In genomic region chr6:118335934-118336450, GRCm38 (mm10) we compare ENCODE assay signal across 23 mouse cellular contexts.
A peak's percentile ranks its signal among the peaks of the same experiment; 100 is the strongest.
DNase-seq lines count a peak whose midpoint lies in the region; ATAC-seq and TF ChIP-seq lines count a peak whose summit lies in the region.
"Had no signal": no experiment of that assay in that cellular context is flagged by ENCODE, and none has a peak within 500 bp of the region (broad histone marks: within the 10 kb centered on the region; RNA-seq: fewer than 3 reads in every experiment).

No protein-coding gene starts in this region.

- WGBS in forebrain, postnatal 0 days = 52% methylated on average over 5 of the region's 5 CpGs
- WGBS in forebrain, embryonic 10.5 days = 85% methylated on average over 5 of the region's 5 CpGs
- 60% methylated on average over 5 of the region's 5 CpGs for WGBS in limb, embryonic 15.5 days
- WGBS in limb, embryonic 10.5 days = 73% methylated on average over 5 of the region's 5 CpGs
- 60% methylated on average over 5 of the region's 5 CpGs for WGBS in neural tube, embryonic 15.5 days

- H3K9ac ChIP-seq in forebrain, postnatal 0 days = no peak overlapping the region
- H3K9ac ChIP-seq in limb, embryonic 15.5 days = no peak overlapping the region
- H3K9ac ChIP-seq in neural tube, embryonic 15.5 days (replicated peaks) = no peak overlapping the region
- H3K9ac ChIP-seq: forebrain, embryonic 12.5 days; limb, embryonic 13.5 days; liver, embryonic 13.5 days had no signal

- no peak for ATAC-seq in forebrain, postnatal 0 days
- no peak for ATAC-seq in limb, embryonic 15.5 days (ENCODE audit: insufficient number of reproducible peaks, low FRiP score, low TSS enrichment, low read depth)
- no peak for ATAC-seq in neural tube, embryonic 15.5 days (ENCODE audit: low FRiP score)
- ATAC-seq: CD4-positive, CD25-positive, alpha-beta regulatory T cell, adult 4 months had no signal

- no peaks in the 10 kb centered on the region for H3K27me3 ChIP-seq in forebrain, postnatal 0 days (ENCODE audit: insufficient read depth, low read length)
- no peaks in the 10 kb centered on the region for H3K27me3 ChIP-seq in forebrain, embryonic 10.5 days (ENCODE audit: poor library complexity, severe bottlenecking)
- H3K27me3 ChIP-seq in limb, embryonic 15.5 days = no peaks in the 10 kb centered on the region
- H3K27me3 ChIP-seq in limb, embryonic 10.5 days (ENCODE audit: low read depth, poor library complexity, severe bottlenecking) = no peaks in the 10 kb centered on the region
- no peaks in the 10 kb centered on the region for H3K27me3 ChIP-seq in neural tube, embryonic 15.5 days (replicated peaks)
- H3K27me3 ChIP-seq: forebrain, embryonic 12.5 days; limb, embryonic 13.5 days; liver, embryonic 13.5 days had no signal

- H3K4me1 ChIP-seq in forebrain, postnatal 0 days (ENCODE audit: insufficient read depth) = peaks cover 5% of the 10 kb centered on the region; the same call in 1 of the 2 replicates
- no peaks in the 10 kb centered on the region for H3K4me1 ChIP-seq in forebrain, embryonic 10.5 days
- H3K4me1 ChIP-seq in limb, embryonic 15.5 days = peaks cover 10% of the 10 kb centered on the region; the same call in 1 of the 2 replicates
- H3K4me1 ChIP-seq in limb, embryonic 10.5 days = no peaks in the 10 kb centered on the region
- H3K4me1 ChIP-seq in neural tube, embryonic 15.5 days = peaks cover 23% of the 10 kb centered on the region
- H3K4me1 ChIP-seq: forebrain, embryonic 12.5 days; limb, embryonic 13.5 days; liver, embryonic 13.5 days had no signal

- peak; percentile 1 for DNase-seq in forebrain, postnatal 0 days
- no peak for DNase-seq in forebrain, embryonic 10.5 days (ENCODE audit: extremely low spot score, low spot score)
- DNase-seq in limb, embryonic 10.5 days (ENCODE audit: low spot score) = no peak
- peak; percentile 38 for DNase-seq in testis, postnatal 14 days (ENCODE audit: low spot score)
- no peak for DNase-seq in testis, postnatal 10 days (ENCODE audit: low spot score)
- no peak for DNase-seq in retina, postnatal 1 day
- DNase-seq: adrenal gland, adult 2 months; cerebellum, adult 11-12 months; gastrocnemius, postnatal 14 days; kidney, adult 9 months; kidney, postnatal 25 days; liver, embryonic 13.5 days; lung, adult 2 months; lung, postnatal 14 days; thymus, adult 2 months; thymus, postnatal 4 days had no signal

- no peak overlapping the region for H3K27ac ChIP-seq in forebrain, postnatal 0 days (ENCODE audit: low read depth, low read length)
- H3K27ac ChIP-seq in forebrain, embryonic 10.5 days = no peak overlapping the region
- H3K27ac ChIP-seq in limb, embryonic 15.5 days = peak overlapping the region; percentile 17; the same call in 1 of the 2 replicates
- no peak overlapping the region for H3K27ac ChIP-seq in limb, embryonic 10.5 days
- H3K27ac ChIP-seq in neural tube, embryonic 15.5 days (replicated peaks) = peak overlapping the region; percentile 23; the same call in 1 of the 2 replicates
- H3K27ac ChIP-seq: forebrain, embryonic 12.5 days; layer of hippocampus, adult 2 months; limb, embryonic 13.5 days; liver, embryonic 13.5 days had no signal

- no peak for TF ChIP-seq CTCF in forebrain, postnatal 0 days (IDR thresholded peaks at IDR 0.05; ENCODE audit: low read depth)

- no peak overlapping the region for H3K4me3 ChIP-seq in forebrain, postnatal 0 days (ENCODE audit: low read depth, low read length)
- H3K4me3 ChIP-seq in forebrain, embryonic 10.5 days = no peak overlapping the region
- H3K4me3 ChIP-seq in limb, embryonic 15.5 days = no peak overlapping the region
- no peak overlapping the region for H3K4me3 ChIP-seq in limb, embryonic 10.5 days
- H3K4me3 ChIP-seq in neural tube, embryonic 15.5 days (replicated peaks) = no peak overlapping the region
- H3K4me3 ChIP-seq: forebrain, embryonic 12.5 days; layer of hippocampus, adult 2 months; limb, embryonic 13.5 days; liver, embryonic 13.5 days; megakaryocyte, embryonic 14.5 days had no signal

- H3K9me3 ChIP-seq in forebrain, postnatal 0 days (ENCODE audit: low read length) = no peaks in the 10 kb centered on the region
- H3K9me3 ChIP-seq in forebrain, embryonic 10.5 days = no peaks in the 10 kb centered on the region
- no peaks in the 10 kb centered on the region for H3K9me3 ChIP-seq in limb, embryonic 15.5 days
- H3K9me3 ChIP-seq in limb, embryonic 10.5 days (replicated peaks) = no peaks in the 10 kb centered on the region
- H3K9me3 ChIP-seq in neural tube, embryonic 15.5 days (replicated peaks) = no peaks in the 10 kb centered on the region
- H3K9me3 ChIP-seq: forebrain, embryonic 12.5 days; limb, embryonic 13.5 days; liver, embryonic 13.5 days had no signal

- H3K4me2 ChIP-seq in forebrain, postnatal 0 days (ENCODE audit: low read depth) = no peak overlapping the region
- no peak overlapping the region for H3K4me2 ChIP-seq in limb, embryonic 15.5 days
- no peak overlapping the region for H3K4me2 ChIP-seq in neural tube, embryonic 15.5 days
- H3K4me2 ChIP-seq: forebrain, embryonic 12.5 days; limb, embryonic 13.5 days; liver, embryonic 13.5 days had no signal

- H3K36me3 ChIP-seq in forebrain, postnatal 0 days (ENCODE audit: insufficient read depth) = no peaks in the 10 kb centered on the region
- H3K36me3 ChIP-seq in forebrain, embryonic 10.5 days (replicated peaks) = no peaks in the 10 kb centered on the region
- H3K36me3 ChIP-seq in limb, embryonic 15.5 days = no peaks in the 10 kb centered on the region
- H3K36me3 ChIP-seq in limb, embryonic 10.5 days = no peaks in the 10 kb centered on the region
- no peaks in the 10 kb centered on the region for H3K36me3 ChIP-seq in neural tube, embryonic 15.5 days
- H3K36me3 ChIP-seq: forebrain, embryonic 12.5 days; limb, embryonic 13.5 days; liver, embryonic 13.5 days had no signal

Comparison
In these comparisons a context has a peak if more than half of its experiments do, and no peak if none do; other contexts are left out.
1. DNase-seq: peak in forebrain, postnatal 0 days (single experiment) and testis, postnatal 14 days (single experiment); none in forebrain, embryonic 10.5 days (single experiment), limb, embryonic 10.5 days (single experiment), testis, postnatal 10 days (single experiment) and retina, postnatal 1 day (single experiment).
2. H3K27ac ChIP-seq: peak in limb, embryonic 15.5 days (single experiment) and neural tube, embryonic 15.5 days (single experiment); none in forebrain, postnatal 0 days (single experiment), forebrain, embryonic 10.5 days (single experiment) and limb, embryonic 10.5 days (single experiment).